9 mouse cellular contexts compared by ENCODE assay signal in genomic region chr9:107541005-107541404, GRCm38 (mm10). TPM values are rescaled to one million over a fixed set of nuclear protein-coding genes. Genes with fewer than 3 reads are reported as not detected.
DNase-seq lines count a peak whose midpoint lies in the region; ATAC-seq and TF ChIP-seq lines count a peak whose summit lies in the region.
"Had no signal": no experiment of that assay in that cellular context is flagged by ENCODE, and none has a peak within 500 bp of the region (broad histone marks: within the 10 kb centered on the region; RNA-seq: fewer than 3 reads in every experiment).

No protein-coding gene starts in this region.

- no peaks in the 10 kb centered on the region for H3K27me3 ChIP-seq in testis, adult 2 months (ENCODE audit: control insufficient read depth, insufficient read depth, low read length)
- H3K27me3 ChIP-seq in liver, embryonic 13.5 days: no peaks in the 10 kb centered on the region

- no peak for TF ChIP-seq POLR2A in testis, adult 2 months (IDR thresholded peaks at IDR 0.05; ENCODE audit: control insufficient read depth, low read depth, low read length)

- H3K9me3 ChIP-seq in liver, embryonic 13.5 days (replicated peaks): no peaks in the 10 kb centered on the region

- intact Hi-C loops in gastrocnemius, adult 2 months (cut with DNase I): no loop called here

- H3K4me2 ChIP-seq in liver, embryonic 13.5 days: peak overlapping the region; percentile 93

- no peaks in the 10 kb centered on the region; the same call in none of the 2 replicates for H3K36me3 ChIP-seq in testis, adult 2 months (ENCODE audit: control insufficient read depth, insufficient read depth, low read length)
- peaks cover 61% of the 10 kb centered on the region for H3K36me3 ChIP-seq in liver, embryonic 13.5 days

- peak overlapping the region; percentile 79; the same call in 1 of the 2 replicates for H3K9ac ChIP-seq in liver, embryonic 13.5 days

- DNase-seq in gastrocnemius, adult 2 months: no peak
- no peak for DNase-seq in gastrocnemius, postnatal 25 days
- no peak for DNase-seq in testis, postnatal 10 days (ENCODE audit: low spot score)
- no peak for DNase-seq in liver, embryonic 13.5 days
- no peak for DNase-seq in frontal cortex, postnatal 25 days (ENCODE audit: low spot score in 2 of 2)
- DNase-seq in embryo, embryonic 9.5 days (ENCODE audit: extremely low spot score): no peak
- DNase-seq in embryo, embryonic 10 days (ENCODE audit: low spot score): no peak

- no peak for TF ChIP-seq CTCF in gastrocnemius, adult 2 months (IDR thresholded peaks at IDR 0.05)
- TF ChIP-seq CTCF in testis, adult 2 months (IDR thresholded peaks at IDR 0.05; ENCODE audit: control insufficient read depth, insufficient read depth, insufficient replicate concordance, low read depth, low read length): no peak

- no peak overlapping the region; the same call in 1 of the 2 replicates for H3K27ac ChIP-seq in gastrocnemius, adult 2 months
- peak overlapping the region; percentile 85 for H3K27ac ChIP-seq in testis, adult 2 months (ENCODE audit: control insufficient read depth, insufficient read depth, low read depth, low read length)
- H3K27ac ChIP-seq in liver, embryonic 13.5 days: peak overlapping the region; percentile 63

- peaks cover 14% of the 10 kb centered on the region for H3K4me1 ChIP-seq in testis, adult 2 months (ENCODE audit: control insufficient read depth, insufficient read depth, low read length)
- peaks cover 52% of the 10 kb centered on the region for H3K4me1 ChIP-seq in liver, embryonic 13.5 days (replicated peaks)

- WGBS in liver, embryonic 13.5 days (ENCODE audit: insufficient replicate concordance): 41% methylated on average over 10 of the region's 10 CpGs

- no peak for ATAC-seq in liver, embryonic 13.5 days (ENCODE audit: low read depth)

- H3K4me3 ChIP-seq in gastrocnemius, adult 2 months: peak overlapping the region; percentile 88
- peak overlapping the region; percentile 92 for H3K4me3 ChIP-seq in testis, adult 2 months (ENCODE audit: control insufficient read depth, low read depth, low read length)
- H3K4me3 ChIP-seq in liver, embryonic 13.5 days (replicated peaks): peak overlapping the region; percentile 74

RNA-seq across cellular contexts. Expression of gene Cyb561d2, which starts 1.0 kb away (rescaled TPM):
- total RNA-seq in gastrocnemius, adult 2 months (2021): 1 to 10 TPM; 3.1 TPM
- 1 to 10 TPM; 2.0 TPM for total RNA-seq in gastrocnemius, postnatal 25 days (2021)
- 28.3 and 29.4 TPM in 2 replicates for polyA plus RNA-seq in testis, adult 2 months (2012; rRNA removed)
- polyA plus RNA-seq in liver, embryonic 13.5 days (2015; fragmentation: Nextera tagmentation; extraction: Ambion mirVana): 17.4 and 17.7 TPM in 2 replicates

RNA-seq across cellular contexts. Expression of gene Nprl2, which starts 1.0 kb away (rescaled TPM):
- total RNA-seq in gastrocnemius, adult 2 months (2021): 10 to 100 TPM in 1 of 2 experiments, 1 to 10 TPM in 1; 9.7 to 11.5 TPM
- 10 to 100 TPM in 1 of 2 experiments, 1 to 10 TPM in 1; 9.5 to 10.2 TPM for total RNA-seq in gastrocnemius, postnatal 25 days (2021)
- 34.7 and 40.3 TPM in 2 replicates for polyA plus RNA-seq in testis, adult 2 months (2012; rRNA removed)
- 14.3 and 16.0 TPM in 2 replicates for polyA plus RNA-seq in liver, embryonic 13.5 days (2015; fragmentation: Nextera tagmentation; extraction: Ambion mirVana)

RNA-seq across cellular contexts. Expression of gene Zmynd10, which starts 6.1 kb away (rescaled TPM):
- under 1 TPM in 1 of 2 experiments, not detected in 1; 0.53 TPM for total RNA-seq in gastrocnemius, adult 2 months (2021)
- not detected for total RNA-seq in gastrocnemius, postnatal 25 days (2021)
- 245 and 272 TPM in 2 replicates for polyA plus RNA-seq in testis, adult 2 months (2012; rRNA removed)
- 0.21 TPM in 1 of 2 replicates, not detected in the other for polyA plus RNA-seq in liver, embryonic 13.5 days (2015; fragmentation: Nextera tagmentation; extraction: Ambion mirVana)
- total RNA-seq: hematopoietic stem cell, adult 5-6 weeks had no signal

RNA-seq across cellular contexts. Expression of gene Tmem115, which starts 7.3 kb away (rescaled TPM):
- total RNA-seq in gastrocnemius, adult 2 months (2021): 10 to 100 TPM; 16.6 to 17.3 TPM
- total RNA-seq in gastrocnemius, postnatal 25 days (2021): 10 to 100 TPM; 14.8 to 15.2 TPM
- polyA plus RNA-seq in testis, adult 2 months (2012; rRNA removed): 38.3 and 46.9 TPM in 2 replicates
- polyA plus RNA-seq in liver, embryonic 13.5 days (2015; fragmentation: Nextera tagmentation; extraction: Ambion mirVana): 16.5 and 18.3 TPM in 2 replicates

RNA-seq across cellular contexts. Expression of gene Rassf1, which starts 10.3 kb away (rescaled TPM):
- 10 to 100 TPM; 14.0 to 14.3 TPM for total RNA-seq in gastrocnemius, adult 2 months (2021)
- total RNA-seq in gastrocnemius, postnatal 25 days (2021): 10 to 100 TPM; 10.8 to 12.5 TPM
- polyA plus RNA-seq in testis, adult 2 months (2012; rRNA removed): 62.8 and 63.4 TPM in 2 replicates
- 17.5 and 18.2 TPM in 2 replicates for polyA plus RNA-seq in liver, embryonic 13.5 days (2015; fragmentation: Nextera tagmentation; extraction: Ambion mirVana)
